Mouse (Mus musculus): ENCODE data around the gene Gpd1l. TPM values are rescaled to one million over a fixed set of nuclear protein-coding genes. Genes with fewer than 3 reads are reported as not detected.
"Not testable (repeated sequence)": the region's sequence is repeated elsewhere in the genome, so short reads cannot be mapped to it uniquely, and the experiment has no call there.

The Gpd1l gene
- 39.8 and 40.8 TPM in 2 replicates for polyA plus RNA-seq (2015; fragmentation: Nextera tagmentation; extraction: Ambion mirVana)

DNA sequence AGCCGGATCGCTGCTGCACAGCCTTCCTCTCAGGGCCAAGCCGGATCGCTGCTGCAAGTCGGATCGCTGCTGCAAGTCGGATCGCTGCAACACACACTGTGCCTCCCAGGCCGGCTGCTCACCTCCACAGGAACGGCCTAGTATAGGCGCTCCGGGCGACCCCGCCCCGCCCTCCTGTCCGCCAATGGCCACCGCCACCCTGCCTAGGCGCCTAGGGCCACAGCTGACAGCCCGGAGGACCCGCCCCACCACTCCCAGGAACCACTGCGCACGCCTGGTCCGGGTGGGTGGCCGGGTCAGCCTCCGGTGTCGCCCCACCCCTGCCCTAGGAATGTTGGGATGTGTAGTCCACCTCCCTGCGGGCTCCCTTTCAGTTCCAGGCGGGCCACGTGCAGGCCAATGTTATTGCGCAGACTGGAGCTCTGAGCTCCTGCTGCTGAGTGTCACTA is at the start of gene Gpd1l:
Gpd1l (minus strand) TSS at position 265 of the 449 bp plus-strand sequence.
- peak; percentile 97 for ATAC-seq (ENCODE audit: low FRiP score)

DNA sequence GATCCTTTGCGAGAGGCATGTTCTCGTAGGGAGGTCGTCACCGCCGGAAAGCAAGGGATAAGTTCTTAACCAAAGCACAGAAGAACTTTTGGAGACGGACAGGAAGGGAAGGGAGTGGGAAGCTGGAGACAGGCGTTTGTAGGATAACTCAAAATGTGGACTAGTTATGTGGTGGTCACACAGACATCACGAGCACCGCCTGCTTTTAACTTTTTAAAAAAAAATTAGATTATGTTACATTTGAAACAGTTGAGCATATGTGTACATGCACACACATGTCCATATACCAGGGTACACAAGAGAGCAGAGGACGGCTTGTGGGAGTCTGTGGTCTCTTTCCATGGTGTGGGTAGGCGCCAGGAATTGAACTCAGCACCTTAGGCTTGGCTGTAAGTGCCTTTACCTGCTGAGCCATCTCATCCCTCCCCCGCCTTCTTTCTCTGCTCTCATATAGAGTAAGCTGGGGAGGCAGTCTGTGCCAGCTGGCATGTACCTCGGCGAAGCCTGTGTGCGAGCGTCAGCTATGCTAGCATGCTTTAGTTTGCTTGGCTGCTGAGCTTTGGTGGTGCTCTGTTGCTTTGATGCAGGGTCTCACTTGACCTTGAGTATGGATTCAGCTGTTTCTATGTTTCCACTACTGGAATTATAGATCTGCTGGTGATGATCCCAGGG is 49.0 kb upstream of the Gpd1l start, which contains the start of gene Rps27rt:
Rps27rt (minus strand) TSS at position 51 of the 672 bp plus-strand sequence.
- Histone ChIP-seq H3K4me3 (replicated peaks) (no peak within 1 kb of the TSS), H3K27me3 (replicated peaks) (0 out of 2 replicates have a peak, but pooled peaks cover 2% of the 10 kb centered on the region), H3K36me3 (no peaks in the 10 kb centered on the region), H3K4me1 (peaks cover 15% of the 10 kb centered on the region), H3K9me3 (replicated peaks) (no peaks in the 10 kb centered on the region), H3K4me2 (no peak within 1 kb of the TSS), H3K9ac (replicated peaks) (no peak within 1 kb of the TSS), H3K27ac (replicated peaks) (no peak within 1 kb of the TSS)
- 89% methylated on average over 16 of the region's 16 CpGs for WGBS
- ATAC-seq (ENCODE audit: low FRiP score): no peak

More for the DNA sequence above, at the start of gene Gpd1l:
- no peaks in the 10 kb centered on the region for H3K27me3 ChIP-seq (replicated peaks)
- peak within 1 kb of the TSS; percentile 77 for H3K4me3 ChIP-seq (replicated peaks)
- H3K9ac ChIP-seq (replicated peaks): peak within 1 kb of the TSS; percentile 74
- H3K4me1 ChIP-seq: peaks cover 23% of the 10 kb centered on the region
- H3K9me3 ChIP-seq (replicated peaks): no peaks in the 10 kb centered on the region
- H3K36me3 ChIP-seq: no peaks in the 10 kb centered on the region
- H3K27ac ChIP-seq (replicated peaks): peak within 1 kb of the TSS; percentile 85
- H3K4me2 ChIP-seq: peak within 1 kb of the TSS; percentile 96
- WGBS: 0% methylated on average over 30 of the region's 30 CpGs

DNA sequence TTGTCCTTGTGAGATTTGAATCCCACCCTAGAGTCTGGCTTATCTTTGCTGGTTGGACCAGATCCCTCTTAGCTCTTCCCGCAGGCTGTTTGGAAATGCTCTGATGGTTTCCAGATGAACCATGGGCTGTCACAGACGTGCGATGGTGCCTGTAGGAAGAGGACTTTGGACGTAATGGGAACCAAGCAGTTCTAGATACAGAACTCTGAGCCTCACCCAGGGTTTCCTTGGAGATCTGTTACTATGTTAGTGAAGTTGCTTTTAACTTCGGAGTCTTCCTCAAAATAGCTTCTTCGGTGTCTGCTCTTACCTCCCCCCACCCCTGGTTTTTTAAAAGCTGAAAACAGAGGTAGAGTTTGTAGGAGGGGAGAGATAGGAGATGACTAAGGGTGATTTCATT is 46.2 kb upstream of the Gpd1l start:
- no peak overlapping the region for H3K27ac ChIP-seq (replicated peaks)
- no peak for ATAC-seq (ENCODE audit: low FRiP score)
- peaks cover 18% of the 10 kb centered on the region for H3K4me1 ChIP-seq
- 82% methylated on average over 6 of the region's 6 CpGs for WGBS
- peak overlapping the region; percentile 84; the same call in 1 of the 2 replicates for H3K4me3 ChIP-seq (replicated peaks)
- H3K9me3 ChIP-seq (replicated peaks): no peaks in the 10 kb centered on the region
- peak overlapping the region; percentile 88 for H3K4me2 ChIP-seq
- no peaks in the 10 kb centered on the region for H3K36me3 ChIP-seq
- no peak overlapping the region for H3K9ac ChIP-seq (replicated peaks)
- 0 out of 2 replicates have a peak, but pooled peaks cover 2% of the 10 kb centered on the region for H3K27me3 ChIP-seq (replicated peaks)

DNA sequence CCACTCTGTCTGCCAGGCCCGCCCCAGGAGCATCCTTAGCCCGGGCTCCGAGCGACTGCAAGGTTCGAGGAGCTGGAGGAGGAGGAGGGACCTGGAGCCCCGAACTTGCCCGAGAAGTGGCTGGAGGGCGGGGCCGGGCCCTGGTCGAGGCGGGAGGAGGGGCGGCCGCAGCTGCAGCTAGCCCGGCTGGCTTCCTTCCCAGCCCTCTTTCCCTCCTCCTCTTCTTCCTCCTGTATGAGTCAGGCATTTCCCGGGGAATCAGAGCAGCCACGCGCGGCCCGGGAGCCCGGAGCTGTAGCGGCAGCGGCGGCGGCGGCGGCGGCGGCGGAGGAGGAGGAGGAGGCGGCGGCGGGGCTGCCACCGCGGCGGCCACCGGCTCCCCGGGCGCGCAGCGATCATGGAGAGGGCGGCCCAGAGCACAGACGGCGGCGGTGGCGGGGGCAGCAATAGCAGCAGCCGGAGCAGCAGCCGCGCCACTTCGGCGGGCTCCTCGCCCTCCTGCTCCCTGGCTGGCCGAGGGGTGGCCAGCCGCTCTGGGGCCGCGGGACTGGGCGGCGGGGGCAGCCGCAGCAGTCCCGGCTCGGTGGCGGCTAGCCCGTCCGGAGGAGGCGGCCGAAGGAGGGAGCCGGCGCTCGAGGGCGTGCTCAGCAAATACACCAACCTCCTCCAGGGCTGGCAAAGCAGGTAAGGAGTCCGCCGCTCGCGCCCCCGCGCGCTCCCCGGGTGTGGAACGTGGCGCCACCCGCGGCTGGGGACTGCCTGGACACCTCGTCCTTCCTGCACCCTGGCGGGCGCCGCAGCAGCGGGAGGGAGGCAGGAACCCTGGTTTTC is 44.7 kb upstream of the Gpd1l start, which contains the start of gene Osbpl10:
Osbpl10 (plus strand) TSS at position 289 of the 831 bp plus-strand sequence.
- Histone ChIP-seq H3K27ac (replicated peaks) (peak within 1 kb of the TSS; percentile 88), H3K9ac (replicated peaks) (peak within 1 kb of the TSS; percentile 91), H3K4me1 (peaks cover 18% of the 10 kb centered on the region), H3K4me2 (peak within 1 kb of the TSS; percentile 88), H3K9me3 (replicated peaks) (no peaks in the 10 kb centered on the region), H3K36me3 (no peaks in the 10 kb centered on the region), H3K4me3 (replicated peaks) (peak within 1 kb of the TSS; percentile 84), H3K27me3 (replicated peaks) (0 out of 2 replicates have a peak, but pooled peaks cover 2% of the 10 kb centered on the region)
- under 1% methylated on average over 66 of the region's 86 CpGs for WGBS
- ATAC-seq (ENCODE audit: low FRiP score): peak; percentile 89

DNA sequence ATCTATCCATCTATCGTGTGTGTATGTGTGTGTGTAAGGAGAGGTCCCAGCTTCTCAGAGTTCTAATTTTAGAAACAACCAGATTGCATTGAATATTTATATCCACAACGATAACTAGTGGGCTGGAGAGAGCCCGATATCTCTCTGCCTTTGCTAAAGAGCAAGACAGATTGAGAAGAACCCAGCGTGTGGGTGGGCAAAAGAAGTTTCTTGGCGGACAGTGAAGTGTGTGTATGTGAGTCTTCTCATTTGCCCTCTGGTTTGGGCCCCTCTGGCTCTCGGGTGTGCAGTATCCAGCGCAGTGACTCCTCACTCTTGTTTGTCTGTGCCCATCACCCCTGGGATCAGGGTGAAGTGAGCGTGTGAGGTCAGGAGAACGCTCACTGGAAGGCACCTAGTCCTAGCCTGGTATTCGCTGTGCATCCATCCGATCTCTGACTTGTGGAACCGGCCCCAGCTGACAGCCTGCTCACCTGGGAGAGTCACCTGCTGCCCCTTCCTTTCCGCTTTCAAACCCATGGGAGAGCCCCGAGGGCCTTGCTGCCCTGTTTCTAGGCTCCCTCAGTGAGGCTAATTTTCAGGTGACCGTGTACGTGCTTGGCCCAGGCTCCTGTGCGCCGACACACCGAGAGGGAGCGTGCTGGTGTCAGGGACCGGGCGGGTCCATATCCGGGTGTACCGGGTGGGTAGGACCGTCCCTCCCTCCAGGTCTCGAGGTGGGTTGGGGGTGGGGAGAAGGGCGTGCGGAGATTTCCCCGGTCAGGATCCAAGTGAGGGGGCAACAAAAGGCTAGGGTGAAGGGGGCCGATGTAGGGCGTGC is 43.9 kb upstream of the Gpd1l start:
- WGBS: 8% methylated on average over 31 of the region's 31 CpGs
- peak overlapping the region; percentile 88 for H3K4me2 ChIP-seq
- peaks cover 18% of the 10 kb centered on the region for H3K4me1 ChIP-seq
- H3K9ac ChIP-seq (replicated peaks): peak overlapping the region; percentile 91
- H3K4me3 ChIP-seq (replicated peaks): peak overlapping the region; percentile 84
- no peaks in the 10 kb centered on the region for H3K36me3 ChIP-seq
- peak; percentile 63 for ATAC-seq (ENCODE audit: low FRiP score)
- H3K27me3 ChIP-seq (replicated peaks): 0 out of 2 replicates have a peak, but pooled peaks cover 2% of the 10 kb centered on the region
- H3K9me3 ChIP-seq (replicated peaks): no peaks in the 10 kb centered on the region
- peak overlapping the region; percentile 88 for H3K27ac ChIP-seq (replicated peaks)

DNA sequence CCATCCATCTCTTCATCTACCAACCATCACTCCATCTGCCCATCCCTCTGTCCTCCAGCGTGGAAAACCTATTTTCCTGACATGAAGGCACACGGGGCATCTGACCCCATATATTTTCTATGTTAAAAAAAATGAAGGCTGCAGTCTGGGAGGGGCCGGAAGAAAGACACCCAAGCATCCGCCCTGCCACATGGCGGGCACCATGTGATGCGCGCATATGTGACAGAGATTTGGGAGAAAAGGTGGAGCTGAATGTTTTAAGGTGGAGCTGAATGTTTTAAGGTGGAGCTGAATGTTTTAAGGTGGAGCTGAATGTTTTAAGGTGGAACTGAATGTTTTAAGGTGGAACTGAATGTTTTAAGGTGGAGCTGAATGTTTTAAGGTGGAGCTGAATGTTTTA is 32.5 kb upstream of the Gpd1l start:
- H3K36me3 ChIP-seq; H3K9me3 ChIP-seq (replicated peaks); H3K4me1 ChIP-seq; H3K27ac ChIP-seq (replicated peaks); H3K27me3 ChIP-seq (replicated peaks); H3K9ac ChIP-seq (replicated peaks); H3K4me3 ChIP-seq (replicated peaks); ATAC-seq (ENCODE audit: low FRiP score); H3K4me2 ChIP-seq: not testable (repeated sequence)
- WGBS: 82% methylated on average over 7 of the region's 7 CpGs

DNA sequence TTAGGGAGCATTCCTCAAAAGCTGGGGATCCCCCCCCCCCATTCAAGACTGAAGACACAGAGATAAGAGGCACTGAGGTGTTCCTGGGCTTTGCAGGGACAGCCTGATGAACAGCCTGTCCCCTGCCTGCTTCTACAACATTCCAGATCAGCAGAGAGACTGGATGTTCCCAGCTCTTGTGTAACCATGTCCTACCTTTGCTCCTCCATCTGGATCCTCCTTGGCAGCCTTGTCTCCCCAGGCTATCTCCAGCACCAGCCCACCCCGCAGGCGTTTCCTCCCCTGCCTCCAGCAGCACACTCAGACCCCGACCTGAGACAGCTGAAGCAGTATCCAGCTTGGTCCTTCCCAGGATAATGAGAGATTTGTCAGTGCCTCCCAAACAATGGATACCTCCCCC is 30.3 kb upstream of the Gpd1l start:
- H3K27ac ChIP-seq (replicated peaks): no peak overlapping the region
- 75% methylated on average over 3 of the region's 3 CpGs for WGBS
- no peak for ATAC-seq (ENCODE audit: low FRiP score)
- no peak overlapping the region for H3K4me3 ChIP-seq (replicated peaks)
- no peaks in the 10 kb centered on the region for H3K4me1 ChIP-seq
- H3K4me2 ChIP-seq: no peak overlapping the region
- no peaks in the 10 kb centered on the region for H3K27me3 ChIP-seq (replicated peaks)
- no peaks in the 10 kb centered on the region for H3K9me3 ChIP-seq (replicated peaks)
- H3K36me3 ChIP-seq: no peaks in the 10 kb centered on the region
- H3K9ac ChIP-seq (replicated peaks): no peak overlapping the region

DNA sequence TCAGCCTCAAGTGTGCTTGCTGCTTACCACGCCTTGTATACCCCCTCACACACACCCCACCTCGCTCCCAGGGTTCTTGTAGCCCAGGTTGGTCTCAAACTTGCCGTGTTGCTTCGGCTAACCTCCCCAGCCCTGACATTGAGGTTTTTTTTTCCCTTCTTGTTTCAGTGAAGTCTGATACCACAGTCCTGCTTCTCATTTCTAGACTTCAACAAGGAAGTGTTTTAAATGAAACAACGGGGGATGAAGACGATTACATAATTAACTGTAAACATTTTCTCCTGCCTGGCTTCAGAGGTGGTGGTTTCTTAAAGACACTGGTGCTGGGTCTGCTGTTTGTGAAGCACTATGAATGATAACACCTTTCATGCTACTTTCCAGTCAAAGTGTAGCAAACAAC is 27.1 kb upstream of the Gpd1l start:
- Histone ChIP-seq H3K4me2 (no peak overlapping the region), H3K4me1 (no peaks in the 10 kb centered on the region), H3K9me3 (replicated peaks) (no peaks in the 10 kb centered on the region), H3K27ac (replicated peaks) (no peak overlapping the region), H3K36me3 (no peaks in the 10 kb centered on the region), H3K4me3 (replicated peaks) (no peak overlapping the region), H3K27me3 (replicated peaks) (no peaks in the 10 kb centered on the region), H3K9ac (replicated peaks) (no peak overlapping the region)
- ATAC-seq (ENCODE audit: low FRiP score): no peak
- 90% methylated on average over 6 of the region's 6 CpGs for WGBS

DNA sequence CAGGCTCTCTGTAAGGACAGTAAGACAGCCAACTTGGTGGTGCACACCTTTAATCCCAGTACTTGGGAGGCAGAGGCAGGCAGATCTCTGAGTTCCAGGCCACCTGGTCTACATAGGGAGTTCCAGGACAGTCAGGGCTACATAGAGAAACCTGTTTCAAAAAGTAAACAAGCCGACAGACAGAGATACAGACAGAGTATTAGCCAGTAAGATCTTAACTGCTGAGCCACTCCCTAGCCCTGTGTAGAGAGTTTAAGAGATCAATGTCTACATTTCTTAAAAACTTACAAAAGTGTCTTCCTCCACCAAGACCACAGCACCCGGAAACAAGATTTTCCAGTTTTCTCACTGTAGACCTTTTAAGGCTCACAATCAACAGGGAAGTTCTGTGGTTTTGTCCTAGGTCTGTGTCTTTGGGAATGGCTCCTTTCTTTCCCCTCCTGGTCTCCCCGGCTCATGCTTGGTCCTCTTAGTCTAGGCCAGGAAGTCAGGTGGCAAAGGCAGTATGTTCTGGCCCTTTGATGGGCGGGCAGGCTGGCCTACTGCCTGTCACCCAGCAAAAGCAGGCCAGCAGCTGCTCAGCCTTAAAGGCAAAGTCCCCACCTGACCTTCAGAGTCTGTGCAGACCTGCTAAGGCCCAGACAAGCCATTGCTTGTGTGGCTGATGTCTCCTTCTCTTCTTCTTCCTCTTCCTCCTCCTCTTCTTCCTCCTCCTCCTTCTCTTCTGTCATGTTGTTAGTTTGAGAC is 26.4 kb upstream of the Gpd1l start:
- WGBS: 83% methylated on average over 4 of the region's 4 CpGs
- Histone ChIP-seq H3K9me3 (replicated peaks) (no peaks in the 10 kb centered on the region), H3K4me2 (no peak overlapping the region), H3K27ac (replicated peaks) (no peak overlapping the region), H3K4me1 (no peaks in the 10 kb centered on the region), H3K27me3 (replicated peaks) (no peaks in the 10 kb centered on the region), H3K4me3 (replicated peaks) (no peak overlapping the region), H3K9ac (replicated peaks) (no peak overlapping the region), H3K36me3 (no peaks in the 10 kb centered on the region)
- no peak for ATAC-seq (ENCODE audit: low FRiP score)

DNA sequence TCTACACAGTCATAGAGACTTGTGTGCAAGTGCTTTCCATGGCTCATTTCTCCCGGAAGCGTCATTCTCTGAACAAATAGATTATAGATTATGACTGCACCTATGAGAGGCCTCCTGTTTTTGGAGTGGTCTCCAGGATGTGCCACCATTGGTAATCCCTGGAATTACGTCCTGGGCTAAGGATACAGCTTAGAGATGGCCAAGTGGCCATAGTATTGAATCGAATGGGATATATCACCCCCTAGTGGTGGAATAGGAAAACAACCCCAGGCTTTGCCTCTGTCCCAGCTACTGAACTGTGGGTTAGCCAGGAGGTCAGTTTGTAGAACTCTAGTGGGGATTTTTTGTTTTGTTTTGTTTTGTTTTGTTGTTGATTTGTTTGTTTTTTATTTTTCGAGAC is 23.2 kb upstream of the Gpd1l start:
- no peak for ATAC-seq (ENCODE audit: low FRiP score)
- no peak overlapping the region for H3K27ac ChIP-seq (replicated peaks)
- H3K27me3 ChIP-seq (replicated peaks): no peaks in the 10 kb centered on the region
- H3K4me2 ChIP-seq: no peak overlapping the region
- 43% methylated on average over 5 of the region's 5 CpGs for WGBS
- no peaks in the 10 kb centered on the region for H3K9me3 ChIP-seq (replicated peaks)
- no peak overlapping the region for H3K9ac ChIP-seq (replicated peaks)
- no peak overlapping the region for H3K4me3 ChIP-seq (replicated peaks)
- no peaks in the 10 kb centered on the region for H3K36me3 ChIP-seq
- H3K4me1 ChIP-seq: no peaks in the 10 kb centered on the region
